Mouse (Mus musculus) C2C12 (cell line): ENCODE measurements around the gene Tspan7. TPM values are rescaled to one million over a fixed set of nuclear protein-coding genes. Genes with fewer than 3 reads are reported as not detected.

Experiments used
- H3K27me3 ChIP-seq: one replicate; pipeline ENCODE4 v1.6.1; 2011; ENCODE audit not compliant: control insufficient read depth, insufficient read depth, insufficient read length
- H3K36me3 ChIP-seq: one replicate; pipeline ENCODE4 v1.6.1; 2011; ENCODE audit not compliant: control insufficient read depth, insufficient read depth
- H3K4me3 ChIP-seq: one replicate; pipeline ENCODE4 v1.5.1; 2011; ENCODE audit warnings: mild to moderate bottlenecking, control low read depth; ENCODE audit not compliant: poor library complexity, insufficient read depth, severe bottlenecking
- H3K79me2 ChIP-seq: one replicate; pipeline ENCODE4 v1.6.1; 2011; ENCODE audit not compliant: control insufficient read depth, insufficient read depth
- H3K79me3 ChIP-seq: one replicate; pipeline ENCODE4 v1.6.1; 2011; ENCODE audit warnings: low read depth, control low read depth
- H3ac ChIP-seq: one replicate; pipeline ENCODE3; 2011; ENCODE audit warnings: low read depth; ENCODE audit not compliant: control insufficient read depth, insufficient read length
- CEBPB ChIP-seq: IDR thresholded peaks from one replicate; pipeline ENCODE4 v1.6.1; 2011; ENCODE audit warnings: low read depth, mild to moderate bottlenecking, control low read depth, moderate library complexity
- CTCF ChIP-seq: IDR thresholded peaks from one replicate; pipeline ENCODE4 v1.5.1; 2011; ENCODE audit not compliant: control insufficient read depth, insufficient read depth, insufficient read length
- FOSL1 ChIP-seq: IDR thresholded peaks from one replicate; pipeline ENCODE4 v1.8.0; 2011; ENCODE audit warnings: mild to moderate bottlenecking, low read length; ENCODE audit not compliant: poor library complexity, insufficient read depth, severe bottlenecking
- MAX ChIP-seq: IDR thresholded peaks from one replicate; pipeline ENCODE4 v1.6.1; 2011; ENCODE audit warnings: mild to moderate bottlenecking, control low read depth
- MYOD1 ChIP-seq: IDR thresholded peaks from one replicate; pipeline ENCODE4 v1.6.1; 2011; ENCODE audit warnings: low read depth; ENCODE audit not compliant: control insufficient read depth, insufficient read length
- MYOG ChIP-seq: IDR thresholded peaks from one replicate; pipeline ENCODE4 v1.6.1; 2011; ENCODE audit not compliant: control insufficient read depth, insufficient read length; ENCODE audit errors: extremely low read depth
- USF1 ChIP-seq: IDR thresholded peaks from one replicate; pipeline ENCODE4 v1.6.1; 2011; ENCODE audit warnings: low read depth, mild to moderate bottlenecking, control low read depth, moderate library complexity
- polyA plus RNA-seq: library from polyadenylated mRNA; unstranded; fragments of >200 nt; fragmentation: generic; extraction: Trizol; gene quantifications from one replicate; pipeline ENCODE4 v1.2.1, GENCODE M21; 2012; ENCODE audit warnings: missing spikeins

Gene Tspan7
- polyA plus RNA-seq, 1 experiment, result 7.2 TPM

DNA sequence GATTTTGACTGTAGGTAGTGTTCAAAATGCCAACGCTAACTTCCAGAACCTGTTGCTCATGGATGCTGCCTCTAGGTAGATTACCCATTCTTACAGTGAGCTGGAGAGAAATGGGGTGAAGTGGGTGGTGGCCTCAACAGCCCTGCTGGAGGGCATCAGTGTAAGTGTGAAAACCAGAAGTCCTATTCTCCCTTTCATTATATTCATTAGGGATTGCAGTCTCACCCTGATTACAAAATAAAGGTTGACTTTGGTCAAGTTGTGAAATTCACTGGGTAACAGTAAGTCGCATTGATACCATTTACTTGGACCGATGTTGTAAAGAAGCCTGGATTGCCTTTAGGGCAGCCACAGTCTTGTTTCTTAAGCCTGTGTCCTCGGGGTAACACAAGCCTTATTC is 97.8 kb downstream of the Tspan7 start:
- Histone ChIP-seq H3K27me3 (no peaks in the 10 kb centered on the region), H3ac (no peak overlapping the region), H3K79me2 (no peaks in the 10 kb centered on the region), H3K36me3 (no peaks in the 10 kb centered on the region), H3K79me3 (no peaks in the 10 kb centered on the region), H3K4me3 (no peak overlapping the region)
- no peak for TF ChIP-seq MYOG
- TF ChIP-seq USF1, result no peak
- TF ChIP-seq CEBPB, result no peak
- TF ChIP-seq MAX, result no peak
- TF ChIP-seq FOSL1, result no peak
- no peak for TF ChIP-seq MYOD1
- no peak for TF ChIP-seq CTCF

DNA sequence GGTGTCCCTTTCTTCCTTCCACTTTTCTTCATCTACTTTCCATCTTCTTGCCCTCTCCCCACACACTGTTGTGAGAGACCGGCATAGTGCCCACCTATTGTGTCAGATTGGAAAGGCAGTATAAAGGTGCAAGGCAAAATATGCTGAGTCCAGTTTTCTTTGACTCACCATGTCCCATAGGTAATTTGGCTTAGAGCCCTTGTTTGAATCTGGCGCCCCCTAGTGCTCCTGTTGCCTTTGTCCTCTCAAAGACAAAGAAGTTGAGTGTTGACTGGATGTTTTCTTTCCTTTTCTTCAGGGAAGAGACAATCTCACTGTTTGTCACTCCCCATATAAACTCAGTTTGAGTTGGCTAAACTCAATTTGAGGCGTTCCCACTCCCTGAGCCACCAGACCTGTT is 107.3 kb downstream of the Tspan7 start:
- no peak overlapping the region for H3ac ChIP-seq
- TF ChIP-seq MYOG (no peak), CEBPB (no peak), MAX (no peak), FOSL1 (no peak), USF1 (no peak), CTCF (no peak), MYOD1 (no peak)

DNA sequence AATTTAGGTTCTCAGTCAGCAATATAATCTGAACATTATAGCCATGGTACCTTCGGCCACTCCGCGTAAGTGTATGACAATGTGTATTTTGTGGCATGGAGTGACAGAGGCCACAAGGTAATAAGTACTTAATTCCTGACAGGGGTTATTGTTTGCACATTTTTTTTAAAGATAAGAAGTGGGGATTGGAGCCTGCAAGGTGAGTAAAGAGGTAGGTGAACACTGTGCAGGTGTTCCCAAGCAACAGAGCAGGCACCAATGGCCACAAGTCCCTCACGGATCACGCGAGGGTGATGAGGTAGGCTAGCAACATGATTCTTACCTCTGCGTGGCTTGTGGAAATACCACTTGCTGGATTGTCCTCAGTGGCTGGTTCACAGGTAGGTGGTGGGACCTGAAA is 108.6 kb downstream of the Tspan7 start:
- H3K79me3 ChIP-seq, result no peaks in the 10 kb centered on the region
- H3K27me3 ChIP-seq, result no peaks in the 10 kb centered on the region
- H3K79me2 ChIP-seq, result no peaks in the 10 kb centered on the region
- H3ac ChIP-seq, result no peak overlapping the region
- H3K4me3 ChIP-seq, result no peak overlapping the region
- no peaks in the 10 kb centered on the region for H3K36me3 ChIP-seq
- no peak for TF ChIP-seq CEBPB
- TF ChIP-seq CTCF, result no peak
- no peak for TF ChIP-seq FOSL1
- TF ChIP-seq MAX, result no peak
- TF ChIP-seq USF1, result no peak
- TF ChIP-seq MYOD1, result no peak
- no peak for TF ChIP-seq MYOG

More for the DNA sequence above, 107.3 kb downstream of the Tspan7 start:
- Histone ChIP-seq H3K27me3 (no peaks in the 10 kb centered on the region), H3K79me3 (no peaks in the 10 kb centered on the region), H3K4me3 (no peak overlapping the region), H3K79me2 (no peaks in the 10 kb centered on the region), H3K36me3 (no peaks in the 10 kb centered on the region)

DNA sequence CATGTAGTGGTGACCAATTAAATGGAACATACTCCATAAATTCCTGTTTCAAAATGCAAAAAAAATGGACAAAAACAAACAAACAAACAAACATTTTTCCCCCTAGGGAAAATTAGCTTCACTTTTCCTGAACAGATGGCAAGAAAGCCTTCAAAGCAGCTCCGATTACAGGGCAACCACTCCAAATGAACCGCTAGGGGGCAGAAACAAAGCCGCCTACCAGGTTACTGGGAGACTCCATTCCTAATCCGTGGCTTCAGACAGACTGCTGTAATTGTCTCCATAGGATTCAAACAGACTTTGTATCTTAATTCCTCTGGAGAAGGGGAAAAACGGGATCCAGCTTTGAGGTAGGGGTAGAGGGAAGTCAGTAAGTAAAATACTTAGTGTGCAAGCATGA is 132.2 kb downstream of the Tspan7 start:
- TF ChIP-seq CTCF, result no peak
- no peak for TF ChIP-seq USF1
- no peak for TF ChIP-seq FOSL1
- H3K36me3 ChIP-seq, result no peaks in the 10 kb centered on the region
- H3K79me3 ChIP-seq, result no peaks in the 10 kb centered on the region
- H3K79me2 ChIP-seq, result no peaks in the 10 kb centered on the region
- H3K27me3 ChIP-seq, result no peaks in the 10 kb centered on the region
- no peak overlapping the region for H3ac ChIP-seq
- H3K4me3 ChIP-seq, result no peak overlapping the region

DNA sequence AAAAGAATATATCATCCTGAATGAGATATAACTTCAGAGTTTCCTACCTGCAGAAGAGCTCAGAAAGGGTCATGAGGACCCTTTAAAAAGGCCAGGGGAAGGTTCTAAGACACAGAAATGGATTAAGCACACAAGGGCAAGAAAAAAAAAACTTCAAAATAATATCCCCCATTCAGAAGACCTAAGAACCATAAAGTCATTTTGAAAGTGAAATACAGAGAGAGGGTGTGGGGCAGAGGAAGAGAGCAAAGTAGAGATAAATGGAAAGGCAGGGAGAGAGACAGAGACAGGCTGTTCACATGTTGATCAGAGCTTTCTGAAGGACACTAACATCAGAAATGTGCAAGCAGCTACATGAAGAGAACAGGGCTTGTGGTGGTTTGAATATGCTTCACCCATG is 156.1 kb downstream of the Tspan7 start:
- no peak overlapping the region for H3ac ChIP-seq
- H3K79me2 ChIP-seq, result no peaks in the 10 kb centered on the region
- TF ChIP-seq MYOD1, result no peak
- no peaks in the 10 kb centered on the region for H3K36me3 ChIP-seq
- no peak overlapping the region for H3K4me3 ChIP-seq
- no peaks in the 10 kb centered on the region for H3K79me3 ChIP-seq
- no peaks in the 10 kb centered on the region for H3K27me3 ChIP-seq

Other genes starting within 250 kb of the Tspan7 start
- gene Otc, start 232.9 kb upstream of the Tspan7 start, polyA plus RNA-seq, result not detected
- gene Mid1ip1, start 229.9 kb downstream of the Tspan7 start, polyA plus RNA-seq, result 87.5 TPM